Mouse (Mus musculus) olfactory bulb, adult 2 months (tissue): ENCODE results near the gene Zfp593.

Experiments used
- CTCF ChIP-seq: fragments of 200-500 bp; IDR thresholded peaks from 2 replicates; pipeline ENCODE4 v1.5.1; 2012; ENCODE audit warnings: low read depth, mild to moderate bottlenecking, low read length, moderate library complexity; ENCODE audit not compliant: insufficient read depth
- POLR2A ChIP-seq: fragments of 200-500 bp; IDR thresholded peaks from 2 replicates; pipeline ENCODE4 v1.6.1; 2012; ENCODE audit warnings: mild to moderate bottlenecking, low read depth, low read length, moderate library complexity; ENCODE audit not compliant: insufficient read depth

- no peak for TF ChIP-seq CTCF
- no peak for TF ChIP-seq POLR2A
Measured at GRCm38 (mm10) chr4:134287575-134288025, 42.2 kb upstream of the Zfp593 start, which contains the start of gene Pdik1l.
